Mouse (Mus musculus) ES-E14 (cell line): ENCODE measurements around the gene Polk.

ENCODE experiments used
- MAFK ChIP-seq: IDR thresholded peaks from 2 replicates; pipeline ENCODE4 v1.6.1; 2014; ENCODE audit warnings: mild to moderate bottlenecking, low read depth, low read length, inconsistent platforms; ENCODE audit not compliant: insufficient read depth
- ZNF384 ChIP-seq: IDR thresholded peaks from 2 replicates; pipeline ENCODE4 v1.6.1; 2012; ENCODE audit warnings: low read depth, low read length, inconsistent platforms

DNA sequence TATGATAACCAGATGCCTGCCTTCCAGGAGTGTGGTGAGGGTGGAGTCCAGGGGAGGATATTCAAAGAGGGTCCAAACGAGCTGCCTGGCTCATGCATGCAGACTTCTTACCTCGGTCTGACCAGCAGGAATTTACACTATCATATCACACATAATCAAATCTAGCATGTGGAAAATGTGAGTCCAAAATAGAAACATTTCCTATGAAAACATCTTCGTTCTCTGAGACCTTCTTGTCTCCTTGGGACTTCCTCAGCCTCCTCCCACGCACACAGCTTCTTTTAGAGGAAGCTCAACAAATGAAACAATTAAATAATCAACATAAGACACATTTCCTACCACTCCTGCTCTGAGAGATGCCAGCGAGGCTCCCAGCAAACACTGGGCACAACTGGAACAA lies 30.5 kb downstream of the Polk start:
- no peak for TF ChIP-seq MAFK
- no peak for TF ChIP-seq ZNF384
